Mouse (Mus musculus) lung, embryonic 16.5 days (tissue): ENCODE measurements around the gene Ssh3. TPM values are rescaled to one million over a fixed set of nuclear protein-coding genes. Genes with fewer than 3 reads are reported as not detected.
"Not testable (repeated sequence)": the region's sequence is repeated elsewhere in the genome, so short reads cannot be mapped to it uniquely, and the experiment has no call there.

ENCODE experiments used
- ATAC-seq: fragments of 200-750 bp; cut with Nextera tagmentation; 2 replicates; pipeline ENCODE4 v1.8.0; 2017; ENCODE audit warnings: low read depth, mild to moderate bottlenecking, moderate library complexity
- H3K27ac ChIP-seq: fragments of 300-500 bp; sonication (generic); 2 replicates; pipeline ENCODE4 v1.5.1; 2014; ENCODE audit warnings: mild to moderate bottlenecking, control low read depth, low read length
- H3K27me3 ChIP-seq: fragments of 300-500 bp; sonication (generic); 2 replicates; pipeline ENCODE4 v1.6.1; 2014; ENCODE audit warnings: low read depth, low read length, mixed read lengths; ENCODE audit not compliant: control insufficient read depth, insufficient read depth
- H3K36me3 ChIP-seq: fragments of 300-500 bp; sonication (generic); 2 replicates; pipeline ENCODE4 v1.6.1; 2014; ENCODE audit warnings: low read length; ENCODE audit not compliant: control insufficient read depth, insufficient read depth
- H3K4me1 ChIP-seq: fragments of 300-500 bp; sonication (generic); replicated peaks from 2 replicates; pipeline ENCODE4 v1.6.1; 2014; ENCODE audit warnings: low read length, mixed read lengths; ENCODE audit not compliant: control insufficient read depth, insufficient read depth
- H3K4me2 ChIP-seq: fragments of 300-500 bp; sonication (generic); 2 replicates; pipeline ENCODE4 v1.6.1; 2014; ENCODE audit warnings: low read depth, low read length, control low read depth
- H3K4me3 ChIP-seq: fragments of 300-500 bp; sonication (generic); 2 replicates; pipeline ENCODE4 v1.5.1; 2014; ENCODE audit warnings: mild to moderate bottlenecking, low read length, control low read depth
- H3K9ac ChIP-seq: fragments of 300-500 bp; sonication (generic); 2 replicates; pipeline ENCODE4 v1.6.1; 2014; ENCODE audit warnings: low read length, control low read depth
- H3K9me3 ChIP-seq: fragments of 300-500 bp; sonication (generic); 2 replicates; pipeline ENCODE4 v1.6.1; 2016; ENCODE audit warnings: low read length; ENCODE audit not compliant: control insufficient read depth
- WGBS: fragments of 180-500 bp; shearing (Covaris S2); extraction: QIAGEN DNeasy Blood & Tissue Kit; methylation state at CpG from one replicate; pipeline ENCODE4 v1.1.7; 2014; 5-methylcytosine and 5-hydroxymethylcytosine counted together
- polyA plus RNA-seq: library from polyadenylated mRNA; unstranded; fragments of >200 nt; fragmentation: Nextera tagmentation; extraction: Ambion mirVana; gene quantifications from 2 replicates; pipeline ENCODE4 v1.2.1, GENCODE M21; 2015

Gene Ssh3
- polyA plus RNA-seq, 1 experiment from 2014 or later, result 21.5 TPM

DNA sequence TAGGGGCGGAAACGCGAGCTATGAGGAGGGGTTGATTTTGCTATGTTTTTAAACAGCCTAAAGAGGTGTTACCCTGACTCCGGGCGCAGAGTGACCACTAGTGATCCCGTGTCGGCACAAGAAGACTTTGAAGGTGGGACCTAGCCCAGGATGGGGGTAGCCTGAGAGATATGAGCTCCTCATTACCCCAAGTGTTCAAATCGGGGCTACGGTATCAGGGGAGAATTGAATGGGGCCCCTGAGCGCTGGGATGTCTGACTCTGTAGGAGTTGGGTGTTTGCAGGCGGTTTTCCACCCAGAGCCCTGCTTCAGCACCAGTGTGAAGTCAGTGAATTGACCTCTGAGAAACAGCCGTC is 11.1 kb downstream of the Ssh3 start:
- Histone ChIP-seq H3K9me3 (no peaks in the 10 kb centered on the region), H3K27me3 (no peaks in the 10 kb centered on the region), H3K27ac (no peak overlapping the region; the same call in 1 of the 2 replicates), H3K36me3 (no peaks in the 10 kb centered on the region), H3K4me1 (peaks cover 5% of the 10 kb centered on the region), H3K9ac (peak overlapping the region; percentile 68), H3K4me3 (peak overlapping the region; percentile 71), H3K4me2 (peak overlapping the region; percentile 87)
- no peak; the same call in 1 of the 2 replicates for ATAC-seq
- WGBS, result 19% methylated on average over 12 of the region's 12 CpGs

- under 1% methylated on average over 41 of the region's 41 CpGs for WGBS
- H3K27me3 ChIP-seq, result no peaks in the 10 kb centered on the region
- H3K9me3 ChIP-seq, result no peaks in the 10 kb centered on the region
- H3K4me3 ChIP-seq, result peak overlapping the region; percentile 71
- no peaks in the 10 kb centered on the region for H3K36me3 ChIP-seq
- peak overlapping the region; percentile 87 for H3K4me2 ChIP-seq
- peak overlapping the region; percentile 70 for H3K9ac ChIP-seq
- 0 out of 2 replicates have a peak overlapping the region, but pooled peaks have one; percentile 10 for H3K27ac ChIP-seq
- H3K4me1 ChIP-seq, result peaks cover 5% of the 10 kb centered on the region
- peak; percentile 94 for ATAC-seq
Measured at GRCm38 (mm10) chr19:4257216-4257896, 11.6 kb downstream of the Ssh3 start.

GRCm38 (mm10) chr19:4255583-4256162 is 13.3 kb downstream of the Ssh3 start:
- WGBS, result 72% methylated on average over 11 of the region's 11 CpGs
- peaks cover 5% of the 10 kb centered on the region for H3K4me1 ChIP-seq
- no peak overlapping the region for H3K4me2 ChIP-seq
- H3K4me3 ChIP-seq, result no peak overlapping the region
- no peak for ATAC-seq
- H3K9me3 ChIP-seq, result no peaks in the 10 kb centered on the region
- no peak overlapping the region for H3K27ac ChIP-seq
- H3K9ac ChIP-seq, result no peak overlapping the region
- H3K27me3 ChIP-seq, result no peaks in the 10 kb centered on the region
- no peaks in the 10 kb centered on the region for H3K36me3 ChIP-seq

DNA sequence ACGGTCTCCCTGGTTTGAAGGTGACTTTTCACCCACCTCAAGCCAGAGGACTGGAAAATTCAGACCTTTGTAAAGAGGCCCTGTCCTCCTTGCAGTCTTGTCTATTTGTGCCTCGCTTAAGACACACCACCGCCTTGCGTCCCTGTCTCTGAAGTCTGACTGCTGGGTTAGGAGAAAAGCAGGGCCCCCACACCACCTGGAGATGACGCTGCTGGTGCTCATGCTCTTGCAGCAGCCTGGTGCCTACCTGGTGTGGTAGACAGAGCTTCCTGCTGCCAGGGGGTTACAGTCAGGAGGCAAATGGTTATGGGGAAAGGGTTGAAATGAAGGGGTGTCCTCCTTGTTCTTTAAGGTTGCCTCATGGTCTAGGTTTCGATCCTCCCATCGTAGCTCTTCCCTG is 14.8 kb downstream of the Ssh3 start:
- H3K9ac ChIP-seq, result no peak overlapping the region
- ATAC-seq, result no peak
- H3K4me2 ChIP-seq, result no peak overlapping the region
- H3K27ac ChIP-seq, result no peak overlapping the region
- 84% methylated on average over 7 of the region's 7 CpGs for whole genome bisulfite sequencing
- no peak overlapping the region for H3K4me3 ChIP-seq
- no peaks in the 10 kb centered on the region for H3K9me3 ChIP-seq
- no peaks in the 10 kb centered on the region for H3K27me3 ChIP-seq
- no peaks in the 10 kb centered on the region for H3K36me3 ChIP-seq
- H3K4me1 ChIP-seq, result peaks cover 5% of the 10 kb centered on the region

DNA sequence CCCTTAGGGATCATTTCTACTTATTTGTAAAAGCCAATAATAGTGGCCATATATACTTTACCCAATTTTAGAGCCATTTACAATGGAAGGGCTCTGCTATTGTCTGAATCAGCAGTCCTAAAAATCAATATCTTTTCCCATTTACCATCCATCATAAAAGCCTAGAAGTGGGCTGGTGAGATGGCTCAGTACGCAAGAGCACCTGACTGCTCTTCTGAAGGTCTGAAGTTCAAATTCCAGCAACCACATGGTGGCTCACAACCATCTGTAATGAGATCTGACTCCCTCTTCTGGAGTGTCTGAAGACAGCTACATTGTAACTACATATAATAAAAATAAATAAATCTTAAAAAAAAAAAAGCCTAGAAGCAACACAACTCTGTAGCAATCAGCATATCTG is 20.3 kb downstream of the Ssh3 start:
- H3K9me3 ChIP-seq, H3K4me2 ChIP-seq, H3K36me3 ChIP-seq, H3K4me1 ChIP-seq, ATAC-seq, H3K4me3 ChIP-seq, H3K27ac ChIP-seq, H3K27me3 ChIP-seq, H3K9ac ChIP-seq: not testable (repeated sequence)
- 48% methylated on average over 1 of the region's 1 CpGs for WGBS

DNA sequence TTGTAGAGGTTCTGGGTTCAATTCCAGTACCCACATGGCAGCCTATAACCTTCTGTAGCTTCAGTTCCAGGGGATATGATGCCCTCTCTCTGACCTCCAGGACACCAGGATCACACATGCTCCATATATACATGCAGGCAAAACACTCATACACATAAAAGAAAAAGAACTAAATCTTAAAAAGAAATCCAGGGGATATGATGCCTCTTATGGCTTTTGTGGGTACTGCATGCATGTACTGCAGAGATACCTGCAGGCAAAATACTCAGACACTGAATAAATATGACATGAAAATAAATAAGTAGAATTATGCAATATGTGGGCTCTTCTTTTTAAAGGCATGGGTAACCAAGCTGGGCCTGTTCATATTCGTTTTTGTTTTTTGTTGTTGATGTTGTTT is 22.0 kb downstream of the Ssh3 start:
- WGBS, result 47% methylated on average over 1 of the region's 1 CpGs

GRCm38 (mm10) chr19:4244775-4245174 is 24.2 kb downstream of the Ssh3 start:
- ATAC-seq, result no peak
- H3K9ac ChIP-seq, result no peak overlapping the region
- no peaks in the 10 kb centered on the region for H3K9me3 ChIP-seq
- no peaks in the 10 kb centered on the region for H3K36me3 ChIP-seq
- no peak overlapping the region for H3K27ac ChIP-seq
- no peak overlapping the region for H3K4me3 ChIP-seq
- H3K4me2 ChIP-seq, result no peak overlapping the region
- WGBS, result 72% methylated on average over 6 of the region's 6 CpGs
- no peaks in the 10 kb centered on the region; the same call in 1 of the 2 replicates for H3K27me3 ChIP-seq
- no peaks in the 10 kb centered on the region for H3K4me1 ChIP-seq

More for the DNA sequence above, 22.0 kb downstream of the Ssh3 start:
- H3K27me3 ChIP-seq, result no peaks in the 10 kb centered on the region; the same call in 1 of the 2 replicates
- no peak overlapping the region for H3K9ac ChIP-seq
- no peaks in the 10 kb centered on the region for H3K9me3 ChIP-seq
- no peak overlapping the region for H3K4me2 ChIP-seq
- H3K27ac ChIP-seq, result no peak overlapping the region
- ATAC-seq, result no peak
- no peaks in the 10 kb centered on the region for H3K36me3 ChIP-seq
- no peaks in the 10 kb centered on the region for H3K4me1 ChIP-seq
- no peak overlapping the region for H3K4me3 ChIP-seq

- no peak overlapping the region for H3K27ac ChIP-seq
- H3K36me3 ChIP-seq, result no peaks in the 10 kb centered on the region
- 62% methylated on average over 3 of the region's 3 CpGs for WGBS
- no peak for ATAC-seq
- no peak overlapping the region for H3K4me3 ChIP-seq
- no peak overlapping the region for H3K4me2 ChIP-seq
- H3K9me3 ChIP-seq, result no peaks in the 10 kb centered on the region
- H3K9ac ChIP-seq, result no peak overlapping the region
- no peaks in the 10 kb centered on the region; the same call in 1 of the 2 replicates for H3K27me3 ChIP-seq
- no peaks in the 10 kb centered on the region for H3K4me1 ChIP-seq
Measured at GRCm38 (mm10) chr19:4242416-4242815, 26.6 kb downstream of the Ssh3 start.

DNA sequence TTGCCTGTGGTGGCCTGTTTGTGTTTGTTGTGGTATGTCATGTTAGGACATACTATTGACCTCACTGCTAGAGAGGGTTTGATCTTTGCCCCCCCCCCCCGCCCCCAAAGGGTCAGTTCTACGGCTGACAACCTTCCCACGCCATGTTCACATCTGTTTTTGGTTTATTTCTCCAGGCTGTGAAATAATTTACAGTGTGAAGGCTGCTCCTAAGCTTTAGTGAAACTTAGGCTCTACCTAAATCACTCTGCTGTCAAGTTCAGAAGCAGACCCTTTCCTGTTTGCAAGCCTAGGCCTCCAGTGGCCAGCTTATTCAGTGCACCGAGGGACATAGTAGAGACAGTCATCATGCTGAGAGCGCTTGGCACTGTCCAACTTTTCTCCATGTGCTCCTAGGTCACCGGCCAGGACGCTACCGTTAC is 28.7 kb downstream of the Ssh3 start:
- Histone ChIP-seq H3K4me1 (no peaks in the 10 kb centered on the region), H3K36me3 (no peaks in the 10 kb centered on the region), H3K4me2 (no peak overlapping the region), H3K27ac (no peak overlapping the region), H3K4me3 (no peak overlapping the region), H3K9ac (no peak overlapping the region), H3K27me3 (no peaks in the 10 kb centered on the region; the same call in 1 of the 2 replicates), H3K9me3 (no peaks in the 10 kb centered on the region)
- 47% methylated on average over 8 of the region's 8 CpGs for WGBS
- ATAC-seq, result no peak
